Mouse (Mus musculus) erythroid progenitor cell, adult 5-6 weeks (primary cell): ENCODE data around the gene Palm2. TPM values are rescaled to one million over a fixed set of nuclear protein-coding genes. Genes with fewer than 3 reads are reported as not detected.
A peak's percentile ranks its signal among the peaks of the same experiment; 100 is the strongest.

Experiments used
- ATAC-seq: replicated peaks from 2 replicates; pipeline ENCODE4 v1.8.0; 2016; ENCODE audit warnings: moderate number of reproducible peaks, mild to moderate bottlenecking, moderate TSS enrichment, inconsistent platforms; ENCODE audit not compliant: poor library complexity, low FRiP score, severe bottlenecking
- total RNA-seq, 2 experiments: library from RNA; stranded (forward) in 1 of 2; stranded (reverse) in 1 of 2; fragments of 150-400 nt in 1 of 2; fragments of 186-747, 209-891 nt in 1 of 2; gene quantifications; 2 replicates each; pipeline versions ENCODE4 v1.2.3 to v1.2.4; 2015 to 2017; ENCODE audit warnings: low replicate concordance in 2 of 2

Palm2 gene
- total RNA-seq, 2 experiments from 2014 or later = not detected

GRCm38 (mm10) chr4:57650994-57651393 is 216.9 kb downstream of the Palm2 start:
- no peak for ATAC-seq

GRCm38 (mm10) chr4:57651547-57651946 is 217.5 kb downstream of the Palm2 start:
- ATAC-seq = no peak

DNA sequence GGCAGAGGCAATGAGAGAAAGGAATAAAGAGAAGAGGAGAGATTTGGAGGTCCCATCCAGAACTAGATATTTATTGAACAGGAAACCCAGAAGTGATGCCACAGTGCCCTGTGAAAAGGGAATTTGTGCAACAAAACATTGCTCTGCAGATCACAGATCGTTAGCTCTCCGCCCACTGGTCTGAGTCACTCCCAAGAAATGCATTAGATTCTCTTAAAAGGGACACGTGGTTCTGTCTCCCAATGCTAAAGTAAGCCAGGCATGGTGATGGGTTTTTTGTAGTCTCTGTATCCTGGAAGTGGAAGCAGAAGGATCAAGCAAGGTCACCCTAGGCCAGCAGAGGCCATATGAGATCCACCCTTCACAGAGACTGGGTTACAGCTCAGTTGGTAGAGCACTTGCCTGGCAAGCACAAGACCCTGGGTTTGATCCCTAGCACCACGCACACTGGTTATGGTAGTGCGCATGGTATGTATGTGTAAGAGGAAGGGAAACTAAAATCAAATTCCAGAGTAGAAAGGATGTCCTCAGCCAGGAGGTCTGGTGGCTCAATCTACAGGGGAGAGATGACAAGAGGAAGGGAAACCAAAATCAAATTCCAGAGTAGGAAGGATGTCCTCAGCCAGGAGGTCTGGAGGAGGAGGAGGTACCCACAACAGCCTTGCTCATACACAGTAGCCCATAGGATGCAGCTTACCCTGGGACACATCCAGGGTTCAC is 218.3 kb downstream of the Palm2 start:
- no peak for ATAC-seq

GRCm38 (mm10) chr4:57655966-57656365 is 221.9 kb downstream of the Palm2 start:
- no peak for ATAC-seq

DNA sequence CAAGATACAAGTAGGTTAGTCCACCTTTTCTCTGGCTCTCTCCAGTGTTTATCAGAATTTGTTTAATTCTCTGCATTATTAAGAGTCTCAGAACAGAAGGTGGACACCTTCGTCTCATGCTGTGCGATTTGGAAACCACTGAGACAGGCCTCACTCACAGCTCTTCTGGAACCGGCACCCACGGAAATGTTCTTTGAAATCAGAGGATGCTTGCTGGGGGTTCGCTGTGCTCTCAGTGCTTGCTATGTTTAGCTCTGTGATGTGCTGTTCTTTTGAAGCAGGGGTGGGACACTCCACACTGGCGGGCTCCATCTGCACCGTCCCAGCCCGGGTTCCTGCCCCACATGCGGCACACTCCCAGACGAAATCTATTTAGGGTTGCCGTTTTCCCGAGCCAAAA is 222.3 kb downstream of the Palm2 start:
- ATAC-seq = no peak

- ATAC-seq = no peak
These were observed 222.8 kb downstream of the Palm2 start for GRCm38 (mm10) chr4:57656861-57657260.

- ATAC-seq = no peak
These were observed 226.4 kb downstream of the Palm2 start for GRCm38 (mm10) chr4:57660470-57660869.

DNA sequence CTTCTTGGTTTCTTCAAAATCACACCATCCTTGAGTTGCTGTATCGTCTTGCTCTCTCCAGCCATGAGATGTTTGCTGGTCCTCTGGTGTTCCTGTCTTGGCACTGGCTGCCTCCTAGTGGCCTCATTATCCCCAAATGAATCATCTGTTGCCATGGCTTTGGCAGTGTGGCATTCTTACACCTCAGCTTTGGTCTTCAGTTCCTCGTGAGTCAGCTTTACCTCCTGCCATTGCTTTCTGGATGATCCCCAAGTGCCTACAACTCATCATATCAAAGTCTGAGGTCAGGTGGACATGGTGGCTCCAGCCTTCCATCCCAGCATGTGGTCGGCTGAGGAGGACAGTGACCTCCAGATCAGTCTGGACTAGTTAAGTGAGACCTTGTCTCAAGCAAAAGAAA is 232.1 kb downstream of the Palm2 start:
- no peak for ATAC-seq

DNA sequence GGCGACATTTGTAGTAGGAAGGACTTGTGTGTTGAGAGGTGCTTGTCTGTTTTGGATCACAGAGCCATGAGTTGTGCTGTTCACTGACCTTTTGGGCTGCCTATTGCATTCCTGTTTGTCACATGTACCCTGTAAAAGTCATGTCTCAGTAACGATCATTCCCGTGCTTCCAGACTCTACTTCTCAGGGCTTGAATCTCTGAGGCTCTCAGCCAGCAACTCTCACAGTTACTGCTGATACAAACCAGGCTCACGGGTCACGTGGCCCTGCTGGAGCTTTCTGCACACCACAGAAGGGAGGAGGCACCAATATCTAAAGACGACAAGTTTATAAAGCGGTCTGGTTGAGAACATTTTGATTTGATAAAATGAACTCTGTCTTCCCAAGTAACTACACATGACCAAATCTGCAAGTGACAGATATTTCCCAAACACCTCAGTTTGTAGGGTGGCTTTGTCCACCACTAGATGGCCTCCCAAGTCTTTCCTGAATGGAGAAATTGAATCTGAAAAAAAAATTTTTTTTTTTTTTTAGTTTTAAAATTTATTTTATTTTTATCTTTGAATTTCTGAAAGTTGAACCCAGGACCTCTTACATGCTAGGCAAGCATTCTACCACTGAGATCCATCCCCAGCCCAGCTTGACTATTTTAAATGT is 236.9 kb downstream of the Palm2 start:
- ATAC-seq = no peak

DNA sequence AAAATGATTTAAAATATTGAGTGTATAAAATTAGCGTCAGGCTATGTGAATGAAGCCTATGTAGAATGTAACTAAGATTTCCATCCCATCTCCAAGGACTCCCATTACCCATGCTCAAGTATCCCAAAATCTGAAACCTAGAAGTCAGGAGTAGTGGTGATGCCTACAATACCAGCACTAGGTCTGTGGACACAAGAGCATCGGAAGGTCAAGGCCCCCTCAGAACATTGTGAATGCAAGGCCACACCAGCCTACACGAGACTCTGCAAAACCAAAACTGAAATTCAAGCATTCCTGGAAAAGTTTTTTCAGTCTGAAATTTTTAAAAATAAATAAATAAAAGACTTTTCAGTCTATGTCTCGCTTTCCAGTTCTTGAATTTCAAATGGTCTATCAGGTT is 238.5 kb downstream of the Palm2 start:
- ATAC-seq = no peak

GRCm38 (mm10) chr4:57672996-57673906 is 239.2 kb downstream of the Palm2 start:
- ATAC-seq = peak; percentile 68; the same call in 1 of the 2 replicates

- no peak for ATAC-seq
These were observed 240.3 kb downstream of the Palm2 start for GRCm38 (mm10) chr4:57674351-57674750.

GRCm38 (mm10) chr4:57675387-57675786 is 241.3 kb downstream of the Palm2 start:
- ATAC-seq = no peak

- ATAC-seq = no peak
These were observed 243.9 kb downstream of the Palm2 start for GRCm38 (mm10) chr4:57677916-57678315.

DNA sequence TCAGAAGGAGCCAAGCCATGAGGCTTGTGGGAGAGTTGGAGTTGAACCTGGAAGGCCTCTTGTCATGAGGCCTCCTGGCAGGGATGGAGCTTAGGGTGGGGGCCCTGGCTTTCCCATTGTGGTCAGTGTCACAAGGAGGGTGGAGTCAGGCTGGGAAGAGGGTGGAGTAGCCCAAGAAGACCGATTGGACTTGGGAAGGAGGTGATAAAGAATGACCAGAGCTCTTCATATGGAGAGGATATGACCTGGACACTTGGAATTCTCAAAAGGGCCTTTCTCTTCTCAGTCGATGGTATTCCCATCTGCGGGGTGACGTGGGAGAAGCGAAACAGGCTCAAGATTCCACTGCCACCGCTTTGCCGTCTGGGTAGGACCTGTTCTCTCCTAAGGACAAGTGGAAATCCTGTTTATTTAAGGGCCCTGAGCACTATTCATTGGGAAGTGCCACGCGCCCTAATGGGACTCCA is 245.0 kb downstream of the Palm2 start:
- no peak for ATAC-seq

DNA sequence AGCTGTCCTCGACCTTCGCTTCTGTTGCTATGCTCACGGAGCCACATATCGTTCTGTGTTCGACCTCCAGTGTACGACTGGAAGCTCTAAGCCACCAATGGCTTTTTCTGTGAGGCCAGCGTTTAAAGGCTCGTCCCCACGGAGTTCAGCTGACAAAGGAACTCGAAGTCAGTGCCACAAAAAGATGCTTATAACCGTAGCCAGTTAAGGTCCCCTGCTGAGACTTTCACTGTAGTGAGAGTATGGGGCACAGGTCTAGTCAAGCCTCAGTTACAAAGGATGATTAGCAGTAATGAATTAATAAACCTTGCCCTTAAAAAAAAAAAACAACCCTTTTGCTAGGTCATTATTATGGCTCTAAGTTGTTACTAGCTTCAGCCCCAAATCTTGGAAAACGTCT is 246.1 kb downstream of the Palm2 start:
- no peak for ATAC-seq

DNA sequence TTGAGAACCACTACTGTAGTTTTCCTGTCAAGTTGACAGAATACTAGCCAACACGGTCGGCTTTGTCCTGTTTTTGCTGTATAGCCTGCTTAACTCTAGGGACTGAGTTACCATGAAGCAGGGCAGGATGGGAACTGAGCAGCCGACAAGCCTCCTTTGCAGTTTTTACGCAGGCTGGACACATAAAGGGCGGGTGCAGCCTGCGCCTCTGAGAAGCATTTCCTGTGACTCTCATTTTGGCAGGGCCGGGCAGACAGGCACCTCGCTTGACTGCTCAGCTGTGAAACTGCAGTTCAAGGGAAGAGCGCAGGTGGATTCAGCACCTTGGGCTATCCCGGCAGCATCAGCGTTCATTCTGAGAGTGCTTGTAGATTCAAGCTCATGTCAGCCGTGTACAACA is 247.5 kb downstream of the Palm2 start:
- no peak for ATAC-seq

DNA sequence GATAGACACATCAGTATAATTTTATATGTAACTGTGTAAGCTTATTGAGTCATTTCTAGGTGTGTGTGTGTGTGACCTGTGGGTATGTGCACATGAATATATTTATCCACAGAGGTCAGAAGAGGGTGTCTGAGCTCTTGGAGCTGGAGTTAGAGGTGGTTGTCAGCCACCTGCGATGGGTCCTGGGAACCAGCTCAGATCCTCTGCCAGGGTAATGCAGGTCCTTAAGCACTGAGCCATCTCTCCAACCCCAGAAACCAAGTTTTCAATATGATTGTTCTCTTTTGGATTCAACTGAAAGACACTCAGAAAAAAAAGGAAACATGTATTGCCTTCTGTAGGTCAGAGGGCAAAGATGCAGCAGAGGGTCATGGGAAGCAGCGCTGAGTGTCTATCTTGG is 248.3 kb downstream of the Palm2 start:
- no peak for ATAC-seq

- ATAC-seq = no peak
These were observed 248.9 kb downstream of the Palm2 start for GRCm38 (mm10) chr4:57682944-57683343.

GRCm38 (mm10) chr4:57684676-57685215 is 250.7 kb downstream of the Palm2 start:
- no peak for ATAC-seq
